In genomic region chr11:100388588-100388987, GRCm38 (mm10) we compare ENCODE assay signal across 8 mouse cellular contexts. TPM values are rescaled to one million over a fixed set of nuclear protein-coding genes. Genes with fewer than 3 reads are reported as not detected.
DNase-seq lines count a peak whose midpoint lies in the region; ATAC-seq and TF ChIP-seq lines count a peak whose summit lies in the region.
"Had no signal": no experiment of that assay in that cellular context is flagged by ENCODE, and none has a peak within 500 bp of the region (broad histone marks: within the 10 kb centered on the region; RNA-seq: fewer than 3 reads in every experiment).

No protein-coding gene starts in this region.

- H3K9ac ChIP-seq in embryonic facial prominence, embryonic 12.5 days, result no peak overlapping the region
- peak overlapping the region; percentile 20 for H3K9ac ChIP-seq in lung, embryonic 14.5 days
- H3K9ac ChIP-seq: liver, embryonic 13.5 days had no signal

- no peak for TF ChIP-seq CTCF in lung, embryonic 14.5 days (IDR thresholded peaks at IDR 0.05; ENCODE audit: low read depth)

- no peaks in the 10 kb centered on the region for H3K27me3 ChIP-seq in embryonic facial prominence, embryonic 12.5 days
- H3K27me3 ChIP-seq in lung, embryonic 14.5 days (ENCODE audit: insufficient read depth, low read length), result no peaks in the 10 kb centered on the region

- WGBS in embryonic facial prominence, embryonic 12.5 days, result 70% methylated on average over 6 of the region's 6 CpGs
- WGBS in lung, embryonic 14.5 days, result 61% methylated on average over 6 of the region's 6 CpGs

- H3K4me3 ChIP-seq in embryonic facial prominence, embryonic 12.5 days, result no peak overlapping the region
- H3K4me3 ChIP-seq in lung, embryonic 14.5 days (ENCODE audit: low read depth, low read length), result no peak overlapping the region
- H3K4me3 ChIP-seq: liver, embryonic 13.5 days had no signal

- H3K27ac ChIP-seq in embryonic facial prominence, embryonic 12.5 days, result peak overlapping the region; percentile 64
- H3K27ac ChIP-seq in lung, embryonic 14.5 days (ENCODE audit: low read depth), result peak overlapping the region; percentile 89
- H3K27ac ChIP-seq: liver, embryonic 13.5 days had no signal

- H3K36me3 ChIP-seq in embryonic facial prominence, embryonic 12.5 days, result peaks cover 20% of the 10 kb centered on the region; the same call in 1 of the 2 replicates
- peaks cover 21% of the 10 kb centered on the region; the same call in 1 of the 2 replicates for H3K36me3 ChIP-seq in lung, embryonic 14.5 days (ENCODE audit: insufficient read depth)

- intact Hi-C loops in heart, postnatal 36 days (cut with DNase I), result loop anchor here (1.0 to 2.0 kb wide), 2 partner anchors 9 to 26 kb away; partner anchors contain the start of gene Jup
- intact Hi-C loops in left cerebral cortex, postnatal 25 days (cut with DNase I), result no loop called here

- H3K4me2 ChIP-seq in embryonic facial prominence, embryonic 12.5 days (replicated peaks), result 0 out of 2 replicates have a peak overlapping the region, but pooled peaks have one; percentile 27
- H3K4me2 ChIP-seq in lung, embryonic 14.5 days, result peak overlapping the region; percentile 41
- H3K4me2 ChIP-seq: liver, embryonic 13.5 days had no signal

- DNase-seq in adrenal gland, postnatal 36 days, result peak; percentile 73 to 74
- peak; percentile 85 for DNase-seq in heart, postnatal 36 days
- no peak for DNase-seq in lung, embryonic 14.5 days
- no peak for DNase-seq in left cerebral cortex, postnatal 25 days (ENCODE audit: low spot score in 2 of 2)
- no peak for DNase-seq in yolk sac, embryonic 10.5 days (ENCODE audit: low spot score)
- no peak for DNase-seq in spleen, postnatal 14 days (ENCODE audit: low spot score in 2 of 2)
- DNase-seq: liver, embryonic 13.5 days had no signal

- peaks cover 31% of the 10 kb centered on the region for H3K4me1 ChIP-seq in embryonic facial prominence, embryonic 12.5 days
- peaks cover 43% of the 10 kb centered on the region for H3K4me1 ChIP-seq in lung, embryonic 14.5 days (ENCODE audit: insufficient read depth)

- H3K9me3 ChIP-seq in embryonic facial prominence, embryonic 12.5 days, result no peaks in the 10 kb centered on the region
- H3K9me3 ChIP-seq in lung, embryonic 14.5 days (ENCODE audit: low read depth, low read length), result no peaks in the 10 kb centered on the region
- H3K9me3 ChIP-seq: liver, embryonic 13.5 days had no signal

- ATAC-seq in embryonic facial prominence, embryonic 12.5 days (ENCODE audit: insufficient number of reproducible peaks, insufficient read depth, low FRiP score, low TSS enrichment), result no peak
- no peak for ATAC-seq in lung, embryonic 14.5 days (ENCODE audit: insufficient read depth)

RNA-seq across cellular contexts. Expression of gene Jup, which starts 9.0 kb away (rescaled TPM):
- 10 to 100 TPM; 73.9 to 87.1 TPM for total RNA-seq in adrenal gland, postnatal 36 days (2021)
- polyA plus RNA-seq in embryonic facial prominence, embryonic 12.5 days (2016; fragmentation: Nextera tagmentation; extraction: Ambion mirVana), result 70.6 and 74.0 TPM in 2 replicates
- 100 to 1,000 TPM; 252 to 272 TPM for total RNA-seq in heart, postnatal 36 days (2021)
- polyA plus RNA-seq in lung, embryonic 14.5 days (2014; fragmentation: Nextera tagmentation; extraction: Ambion mirVana), result 88.3 and 93.1 TPM in 2 replicates
- total RNA-seq in left cerebral cortex, postnatal 25 days (2021), result 10 to 100 TPM; 44.2 to 45.4 TPM

RNA-seq across cellular contexts. Expression of gene P3h4, which starts 26.0 kb away (rescaled TPM):
- 10 to 100 TPM; 26.3 to 40.5 TPM for total RNA-seq in adrenal gland, postnatal 36 days (2021)
- 51.4 and 55.3 TPM in 2 replicates for polyA plus RNA-seq in embryonic facial prominence, embryonic 12.5 days (2016; fragmentation: Nextera tagmentation; extraction: Ambion mirVana)
- 10 to 100 TPM; 16.3 to 18.2 TPM for total RNA-seq in heart, postnatal 36 days (2021)
- 64.5 and 67.3 TPM in 2 replicates for polyA plus RNA-seq in lung, embryonic 14.5 days (2014; fragmentation: Nextera tagmentation; extraction: Ambion mirVana)
- 1 to 10 TPM; 7.2 to 7.5 TPM for total RNA-seq in left cerebral cortex, postnatal 25 days (2021)

RNA-seq across cellular contexts. Expression of gene Fkbp10, which starts 26.9 kb away (rescaled TPM):
- 10 to 100 TPM; 23.7 to 27.2 TPM for total RNA-seq in adrenal gland, postnatal 36 days (2021)
- polyA plus RNA-seq in embryonic facial prominence, embryonic 12.5 days (2016; fragmentation: Nextera tagmentation; extraction: Ambion mirVana), result 109 and 113 TPM in 2 replicates
- total RNA-seq in heart, postnatal 36 days (2021), result 10 to 100 TPM; 12.9 to 13.4 TPM
- polyA plus RNA-seq in lung, embryonic 14.5 days (2014; fragmentation: Nextera tagmentation; extraction: Ambion mirVana), result 135 and 146 TPM in 2 replicates
- 1 to 10 TPM; 4.7 to 5.7 TPM for total RNA-seq in left cerebral cortex, postnatal 25 days (2021)

RNA-seq across cellular contexts. Expression of gene Hap1, which starts 32.7 kb away (rescaled TPM):
- 10 to 100 TPM; 36.0 to 43.8 TPM for total RNA-seq in adrenal gland, postnatal 36 days (2021)
- 10.6 and 13.4 TPM in 2 replicates for polyA plus RNA-seq in embryonic facial prominence, embryonic 12.5 days (2016; fragmentation: Nextera tagmentation; extraction: Ambion mirVana)
- total RNA-seq in heart, postnatal 36 days (2021), result 1 to 10 TPM; 1.6 to 1.8 TPM
- polyA plus RNA-seq in lung, embryonic 14.5 days (2014; fragmentation: Nextera tagmentation; extraction: Ambion mirVana), result 8.7 and 9.6 TPM in 2 replicates
- 100 to 1,000 TPM; 136 to 160 TPM for total RNA-seq in left cerebral cortex, postnatal 25 days (2021)

RNA-seq across cellular contexts. Expression of gene Nt5c3b, which starts 53.0 kb away (rescaled TPM):
- 10 to 100 TPM; 53.8 to 58.2 TPM for total RNA-seq in adrenal gland, postnatal 36 days (2021)
- polyA plus RNA-seq in embryonic facial prominence, embryonic 12.5 days (2016; fragmentation: Nextera tagmentation; extraction: Ambion mirVana), result 165 and 173 TPM in 2 replicates
- total RNA-seq in heart, postnatal 36 days (2021), result 10 to 100 TPM; 29.7 to 29.8 TPM
- 127 and 136 TPM in 2 replicates for polyA plus RNA-seq in lung, embryonic 14.5 days (2014; fragmentation: Nextera tagmentation; extraction: Ambion mirVana)
- 10 to 100 TPM; 50.7 to 57.1 TPM for total RNA-seq in left cerebral cortex, postnatal 25 days (2021)

Comparison
In these comparisons a context has a peak if more than half of its experiments do, and no peak if none do; other contexts are left out.
1. DNase-seq: peak in adrenal gland, postnatal 36 days (2 of 2) and heart, postnatal 36 days (2 of 2); none in lung, embryonic 14.5 days (single experiment), left cerebral cortex, postnatal 25 days (0 of 2), yolk sac, embryonic 10.5 days (single experiment) and spleen, postnatal 14 days (0 of 2).